Mouse (Mus musculus): Measurements from ENCODE around the gene Rtl1.

- TF ChIP-seq MAFK (IDR thresholded peaks at IDR 0.05; ENCODE audit: insufficient read depth, low read depth, low read length) (no peak), ZNF384 (IDR thresholded peaks at IDR 0.05; ENCODE audit: low read depth, low read length) (no peak), HCFC1 (IDR thresholded peaks at IDR 0.05; ENCODE audit: borderline replicate concordance, insufficient read depth, low read length) (no peak)
Measured at GRCm38 (mm10) chr12:109632035-109632434, 31.9 kb upstream of the Rtl1 start.

All from ES-E14 (cell line).